Mouse (Mus musculus): ENCODE results near the gene C2cd5. TPM values are rescaled to one million over a fixed set of nuclear protein-coding genes. Genes with fewer than 3 reads are reported as not detected.

Gene C2cd5
- polyA plus RNA-seq, 1 experiment, result 84.7 TPM

- H3K4me1 ChIP-seq (ENCODE audit: control insufficient read depth, insufficient read depth, low read length), result no peaks in the 10 kb centered on the region
- H3K27ac ChIP-seq (ENCODE audit: insufficient read depth, low read length), result no peak overlapping the region
- no peak for TF ChIP-seq POLR2A (IDR thresholded peaks at IDR 0.05; ENCODE audit: borderline replicate concordance, insufficient read depth, low read length)
- TF ChIP-seq CTCF (IDR thresholded peaks at IDR 0.05; ENCODE audit: borderline replicate concordance, insufficient read depth, low read depth, low read length), result no peak
- DNase-seq, result no peak
- H3K27me3 ChIP-seq (ENCODE audit: control insufficient read depth, insufficient read depth, low read length), result no peaks in the 10 kb centered on the region
- WGBS, result 53% methylated on average over 1 of the region's 1 CpGs
- no peak overlapping the region for H3K4me3 ChIP-seq (replicated peaks; ENCODE audit: insufficient read depth, low read depth, low read length)
Observed at GRCm38 (mm10) chr6:142977221-142977620, 122.7 kb downstream of the C2cd5 start.

- 86% methylated on average over 7 of the region's 7 CpGs for WGBS
Observed at GRCm38 (mm10) chr6:142973289-142973688, 126.7 kb downstream of the C2cd5 start.

GRCm38 (mm10) chr6:142972205-142972604, 127.7 kb downstream of the C2cd5 start:
- 54% methylated on average over 2 of the region's 2 CpGs for WGBS
- H3K4me1 ChIP-seq (ENCODE audit: control insufficient read depth, insufficient read depth, low read length), result no peaks in the 10 kb centered on the region

More at GRCm38 (mm10) chr6:142973289-142973688, 126.7 kb downstream of the C2cd5 start:
- no peak overlapping the region for H3K27ac ChIP-seq (ENCODE audit: insufficient read depth, low read length)
- H3K27me3 ChIP-seq (ENCODE audit: control insufficient read depth, insufficient read depth, low read length), result no peaks in the 10 kb centered on the region
- TF ChIP-seq CTCF (IDR thresholded peaks at IDR 0.05; ENCODE audit: borderline replicate concordance, insufficient read depth, low read depth, low read length), result no peak
- TF ChIP-seq POLR2A (IDR thresholded peaks at IDR 0.05; ENCODE audit: borderline replicate concordance, insufficient read depth, low read length), result no peak
- H3K4me1 ChIP-seq (ENCODE audit: control insufficient read depth, insufficient read depth, low read length), result no peaks in the 10 kb centered on the region
- no peak for DNase-seq
- no peak overlapping the region for H3K4me3 ChIP-seq (replicated peaks; ENCODE audit: insufficient read depth, low read depth, low read length)

GRCm38 (mm10) chr6:142967407-142967806, 132.5 kb downstream of the C2cd5 start:
- Histone ChIP-seq H3K4me3 (replicated peaks; ENCODE audit: insufficient read depth, low read depth, low read length) (no peak overlapping the region), H3K4me1 (ENCODE audit: control insufficient read depth, insufficient read depth, low read length) (no peaks in the 10 kb centered on the region), H3K27me3 (ENCODE audit: control insufficient read depth, insufficient read depth, low read length) (no peaks in the 10 kb centered on the region), H3K27ac (ENCODE audit: insufficient read depth, low read length) (no peak overlapping the region)
- TF ChIP-seq CTCF (IDR thresholded peaks at IDR 0.05; ENCODE audit: borderline replicate concordance, insufficient read depth, low read depth, low read length) (no peak), POLR2A (IDR thresholded peaks at IDR 0.05; ENCODE audit: borderline replicate concordance, insufficient read depth, low read length) (no peak)
- DNase-seq, result no peak
- 96% methylated on average over 1 of the region's 1 CpGs for WGBS

More at GRCm38 (mm10) chr6:142972205-142972604, 127.7 kb downstream of the C2cd5 start:
- Histone ChIP-seq H3K27me3 (ENCODE audit: control insufficient read depth, insufficient read depth, low read length) (no peaks in the 10 kb centered on the region), H3K27ac (ENCODE audit: insufficient read depth, low read length) (no peak overlapping the region), H3K4me3 (replicated peaks; ENCODE audit: insufficient read depth, low read depth, low read length) (no peak overlapping the region)
- TF ChIP-seq CTCF (IDR thresholded peaks at IDR 0.05; ENCODE audit: borderline replicate concordance, insufficient read depth, low read depth, low read length) (no peak), POLR2A (IDR thresholded peaks at IDR 0.05; ENCODE audit: borderline replicate concordance, insufficient read depth, low read length) (no peak)
- no peak for DNase-seq

GRCm38 (mm10) chr6:142964531-142965385, 135.2 kb downstream of the C2cd5 start:
- peak overlapping the region; percentile 97 for H3K27ac ChIP-seq (ENCODE audit: insufficient read depth, low read length)
- no peaks in the 10 kb centered on the region for H3K27me3 ChIP-seq (ENCODE audit: control insufficient read depth, insufficient read depth, low read length)
- DNase-seq, result peak; percentile 88 to 89
- H3K4me1 ChIP-seq (ENCODE audit: control insufficient read depth, insufficient read depth, low read length), result no peaks in the 10 kb centered on the region
- TF ChIP-seq CTCF (IDR thresholded peaks at IDR 0.05; ENCODE audit: borderline replicate concordance, insufficient read depth, low read depth, low read length) (peak; percentile 82), POLR2A (IDR thresholded peaks at IDR 0.05; ENCODE audit: borderline replicate concordance, insufficient read depth, low read length) (peak; percentile 87)
- peak overlapping the region; percentile 77 for H3K4me3 ChIP-seq (replicated peaks; ENCODE audit: insufficient read depth, low read depth, low read length)
- WGBS, result under 1% methylated on average over 39 of the region's 39 CpGs

- H3K27ac ChIP-seq (ENCODE audit: insufficient read depth, low read length), result peak within 1 kb of the TSS; percentile 97
- 1% methylated on average over 45 of the region's 45 CpGs for WGBS
Observed at GRCm38 (mm10) chr6:142964076-142964530, 135.8 kb downstream of the C2cd5 start, which contains the start of gene St8sia1. Gene St8sia1 (minus strand): TSS chr6:142964452.

GRCm38 (mm10) chr6:142963480-142964075, 136.4 kb downstream of the C2cd5 start:
- H3K4me1 ChIP-seq (ENCODE audit: control insufficient read depth, insufficient read depth, low read length), result peaks cover under 1% of the 10 kb centered on the region; the same call in 1 of the 2 replicates
- H3K27me3 ChIP-seq (ENCODE audit: control insufficient read depth, insufficient read depth, low read length), result no peaks in the 10 kb centered on the region
- TF ChIP-seq CTCF (IDR thresholded peaks at IDR 0.05; ENCODE audit: borderline replicate concordance, insufficient read depth, low read depth, low read length) (no peak), POLR2A (IDR thresholded peaks at IDR 0.05; ENCODE audit: borderline replicate concordance, insufficient read depth, low read length) (no peak)
- DNase-seq, result peak in 1 of 2 experiments; percentile 61
- H3K4me3 ChIP-seq (replicated peaks; ENCODE audit: insufficient read depth, low read depth, low read length), result peak overlapping the region; percentile 77
- WGBS, result under 1% methylated on average over 30 of the region's 30 CpGs
- H3K27ac ChIP-seq (ENCODE audit: insufficient read depth, low read length), result peak overlapping the region; percentile 97

More at GRCm38 (mm10) chr6:142964076-142964530, 135.8 kb downstream of the C2cd5 start, which contains the start of gene St8sia1:
- Histone ChIP-seq H3K27me3 (ENCODE audit: control insufficient read depth, insufficient read depth, low read length) (no peaks in the 10 kb centered on the region), H3K4me1 (ENCODE audit: control insufficient read depth, insufficient read depth, low read length) (no peaks in the 10 kb centered on the region), H3K4me3 (replicated peaks; ENCODE audit: insufficient read depth, low read depth, low read length) (peak within 1 kb of the TSS; percentile 77)
- DNase-seq, result peak; percentile 84 to 89
- no peak for TF ChIP-seq POLR2A (IDR thresholded peaks at IDR 0.05; ENCODE audit: borderline replicate concordance, insufficient read depth, low read length)
- TF ChIP-seq CTCF (IDR thresholded peaks at IDR 0.05; ENCODE audit: borderline replicate concordance, insufficient read depth, low read depth, low read length), result no peak

Data from cerebellum, adult 2 months (tissue).